Mouse (Mus musculus): Measurements from ENCODE around the gene Rnf220.

Gene Rnf220

DNA sequence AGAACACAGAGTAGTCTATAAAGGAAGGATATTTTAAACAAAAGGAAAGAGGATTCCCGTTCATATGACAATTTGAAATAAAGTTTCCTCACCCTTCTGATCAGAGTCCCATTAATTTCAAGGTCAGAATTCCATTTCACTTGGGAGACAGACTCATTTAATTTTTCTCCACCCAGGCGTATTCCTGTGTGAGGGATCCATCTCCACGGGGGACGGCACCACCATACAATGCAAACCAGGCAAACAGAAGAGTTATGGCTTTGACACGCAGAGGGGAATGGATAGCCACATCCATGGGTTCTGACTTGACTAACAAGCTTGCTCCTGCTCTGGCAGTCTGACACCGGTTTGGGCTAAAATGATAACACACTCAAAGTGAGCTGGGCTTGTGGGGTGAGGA lies 9.4 kb downstream of the Rnf220 start:
- DNase-seq = no peak

DNA sequence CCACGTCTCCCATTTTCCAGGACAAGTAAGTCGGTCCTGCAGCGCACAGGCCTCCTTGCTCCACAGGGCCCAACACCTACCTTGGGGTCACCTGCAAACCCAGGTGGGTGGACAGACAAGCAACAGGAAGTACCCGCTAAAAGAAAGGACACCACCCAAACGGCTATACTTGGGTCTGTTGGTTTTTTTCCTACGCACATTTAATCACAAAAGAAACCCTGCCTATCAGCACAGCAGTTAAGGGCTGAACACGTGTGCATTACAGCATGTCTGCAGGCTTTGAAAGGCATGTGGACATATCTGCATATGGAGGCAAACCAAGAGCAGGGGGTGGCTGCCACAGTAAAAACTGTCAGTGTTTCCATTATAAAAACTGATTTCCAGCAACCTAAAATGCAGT lies 10.7 kb downstream of the Rnf220 start:
- DNase-seq = no peak

DNA sequence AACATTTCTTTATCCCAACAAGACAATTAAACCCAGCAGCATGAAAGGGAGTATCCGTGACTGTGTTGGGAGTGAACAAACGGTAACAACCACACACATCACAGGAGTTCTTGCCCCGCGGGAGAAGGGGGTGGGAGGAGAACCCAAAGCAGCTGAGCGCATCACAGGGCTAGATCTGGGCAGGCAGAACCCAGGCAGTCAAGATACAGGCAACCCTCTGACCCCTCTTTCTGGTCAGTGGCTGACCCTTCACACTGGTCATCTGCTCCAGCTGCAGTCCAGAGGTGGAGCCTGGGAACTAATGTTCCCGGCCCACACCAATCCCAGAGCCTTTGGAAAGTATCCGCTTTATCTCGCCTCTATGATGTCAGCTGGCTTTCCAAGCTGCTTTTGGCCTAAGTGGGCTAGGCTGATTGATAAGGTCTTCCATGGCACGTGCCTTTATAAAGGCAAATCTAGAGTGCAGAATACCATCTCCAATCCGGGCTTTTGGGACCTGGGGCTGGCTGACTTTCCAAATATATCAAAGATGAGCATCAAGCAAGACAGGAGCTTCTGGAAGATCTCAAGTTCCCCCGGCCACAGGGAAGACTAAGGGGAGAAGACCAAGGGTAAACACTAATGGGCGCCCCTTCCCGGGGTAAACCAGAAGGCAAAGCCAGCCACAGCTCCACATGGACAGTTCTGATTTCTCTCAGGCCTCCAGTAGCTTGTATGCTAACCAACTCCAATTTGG lies 11.6 kb downstream of the Rnf220 start:
- no peak for DNase-seq

DNA sequence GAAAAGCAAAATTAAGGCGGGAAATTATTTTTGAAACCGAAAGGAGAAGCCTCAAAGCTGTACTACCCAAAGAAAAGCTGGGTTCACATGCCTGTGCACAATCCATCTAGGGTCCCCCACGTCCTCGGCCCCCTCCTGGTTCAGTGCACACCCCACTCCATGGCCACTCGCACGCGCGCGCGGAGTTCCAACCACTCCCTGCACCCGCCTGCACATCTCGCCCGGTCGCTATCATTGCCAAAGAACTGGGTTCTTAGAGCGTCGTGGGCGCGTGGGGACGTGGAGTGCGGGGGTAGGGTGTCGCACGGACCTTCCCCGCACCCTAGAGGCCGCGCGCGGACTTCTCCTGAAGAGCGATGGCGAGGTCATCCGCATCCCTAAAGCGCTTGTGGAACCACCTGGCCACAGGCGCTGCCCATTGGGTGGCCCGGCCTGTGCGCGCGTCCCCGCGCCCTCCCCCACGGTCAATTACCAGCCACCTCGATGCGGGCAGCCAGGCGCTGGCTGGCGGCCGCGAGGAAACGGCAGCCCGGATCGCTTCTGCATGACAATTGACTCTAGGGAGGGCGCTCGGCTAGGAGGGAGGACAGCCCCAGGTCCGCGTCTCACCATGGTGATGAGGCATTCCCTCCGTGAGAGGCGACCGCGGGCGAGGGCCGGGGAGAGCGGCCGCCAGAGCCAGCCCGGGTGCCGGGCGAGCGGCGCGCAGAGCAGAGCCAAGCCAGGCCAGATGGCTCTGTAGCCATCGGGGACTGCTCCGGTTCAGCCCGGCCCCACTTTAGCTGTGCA lies 12.4 kb downstream of the Rnf220 start:
- DNase-seq = peak; percentile 46 to 61

DNA sequence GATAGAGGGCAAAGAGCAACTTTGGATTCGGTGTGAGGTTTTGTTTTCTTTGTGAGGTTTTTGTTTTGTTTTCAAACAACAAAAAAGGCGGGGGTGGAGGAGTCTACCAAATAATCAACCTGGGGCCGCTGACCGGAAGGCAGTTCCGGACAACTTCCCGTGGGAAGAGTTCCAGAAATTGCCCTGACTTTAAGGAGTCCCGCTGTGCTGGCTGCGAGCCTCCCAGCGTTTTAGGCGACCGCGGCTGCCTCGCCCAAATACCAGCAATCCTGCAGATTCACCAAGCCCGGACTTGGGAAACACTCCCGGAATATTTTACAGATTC lies 13.0 kb downstream of the Rnf220 start:
- peak; percentile 46 to 63 for DNase-seq

DNA sequence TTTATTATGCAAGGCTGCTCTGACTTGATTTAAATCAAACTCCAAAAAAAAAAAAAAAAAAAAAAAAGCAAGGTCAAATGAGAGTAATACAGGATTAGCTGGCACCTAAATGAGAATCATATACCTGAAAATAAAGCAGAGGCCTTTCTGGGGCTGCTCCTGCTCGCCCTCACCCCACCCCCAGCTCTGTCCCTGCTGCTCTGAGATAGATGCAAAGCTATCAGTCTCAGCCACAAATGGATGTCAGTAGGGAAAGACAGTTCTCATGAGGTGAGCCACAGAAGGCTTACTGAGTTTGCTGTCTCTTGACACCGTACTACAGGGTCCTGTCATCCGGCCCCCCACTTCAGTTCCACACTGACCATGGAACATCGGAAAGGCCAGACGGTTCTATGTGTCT lies 14.7 kb downstream of the Rnf220 start:
- no peak for DNase-seq

DNA sequence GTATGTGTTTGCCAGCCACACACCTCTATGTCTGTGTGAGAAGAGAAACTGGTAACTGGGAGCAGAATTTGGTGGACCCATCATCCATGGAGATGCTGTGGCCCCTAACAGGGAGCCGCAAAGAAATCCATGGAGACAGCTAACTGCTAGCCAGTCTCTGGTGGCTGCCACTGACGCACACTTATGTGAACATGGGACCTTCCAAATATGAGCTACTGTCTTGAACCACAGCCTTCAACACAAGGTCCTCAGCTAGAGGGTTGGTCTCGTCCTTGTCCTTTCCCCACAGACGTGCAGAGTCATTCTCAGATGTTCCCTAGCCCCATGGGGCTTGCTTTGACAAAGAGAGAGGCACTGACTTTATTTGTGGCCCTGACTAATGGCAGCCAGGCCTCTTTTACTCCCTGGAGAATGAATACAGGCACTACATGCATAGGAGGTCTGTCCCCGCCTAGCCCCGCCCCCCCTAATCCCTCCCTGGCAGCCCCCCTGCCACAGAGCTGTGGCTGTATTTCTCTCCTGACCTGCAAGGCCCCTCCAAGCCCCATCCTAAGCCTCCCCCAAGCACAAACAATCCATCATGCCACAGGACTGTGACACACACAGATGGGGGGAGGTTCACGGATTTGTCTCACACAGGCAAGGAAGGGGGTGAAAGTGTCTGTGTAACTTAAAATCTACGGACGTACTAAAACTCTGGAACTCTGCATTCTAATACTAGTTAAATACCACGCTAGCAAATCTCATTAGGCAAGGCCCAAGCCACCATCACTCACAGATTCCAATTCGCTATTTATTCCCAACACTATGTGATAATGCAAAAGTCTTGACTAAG lies 16.0 kb downstream of the Rnf220 start:
- DNase-seq = no peak

DNA sequence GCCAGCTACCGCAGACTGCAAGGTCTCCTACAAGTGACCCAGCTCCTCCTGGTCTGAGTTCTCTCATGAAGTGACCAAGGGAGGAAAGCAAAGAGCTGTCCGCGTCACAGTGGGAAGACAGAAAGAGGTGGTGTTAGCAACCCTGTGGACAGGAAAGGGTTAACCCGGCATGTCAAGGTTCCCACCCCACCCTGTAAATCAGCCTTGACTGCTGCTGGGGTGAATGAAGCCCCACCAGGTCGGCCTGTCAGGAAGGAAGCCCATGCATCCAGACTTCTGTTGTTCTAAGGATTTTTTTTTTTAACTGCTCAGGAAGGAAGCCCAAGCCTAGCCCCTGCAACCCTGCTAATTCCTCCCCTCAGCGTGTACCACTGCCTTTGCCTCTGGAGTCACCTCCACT lies 16.9 kb downstream of the Rnf220 start:
- DNase-seq = peak in 1 of 2 experiments; percentile 51

DNA sequence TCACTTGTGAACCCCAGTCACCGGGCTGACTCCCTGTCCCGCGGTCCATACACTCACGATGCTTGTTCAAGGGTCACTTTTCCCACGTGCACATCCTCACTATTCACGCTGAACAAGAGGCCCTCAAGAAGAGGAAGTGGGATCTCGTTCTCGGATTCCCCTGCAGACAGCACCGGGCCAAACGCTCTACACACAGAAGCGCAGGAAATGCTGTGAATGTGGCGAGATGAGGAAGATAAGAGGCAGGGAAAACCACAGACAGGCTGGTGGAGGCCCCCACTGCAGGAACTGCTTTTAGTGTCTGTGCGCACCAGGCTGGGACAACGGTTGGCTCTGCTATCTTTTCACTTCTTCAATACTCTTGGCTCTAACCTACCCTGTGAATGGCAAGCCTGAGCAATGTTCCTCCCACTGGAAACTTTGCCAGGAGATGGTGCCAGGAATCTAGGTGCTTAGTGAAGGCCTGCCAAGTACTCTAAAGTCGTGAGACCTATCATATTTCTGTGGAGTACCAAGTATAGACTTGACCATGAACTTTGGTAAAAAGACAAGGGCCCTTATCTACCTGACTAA lies 18.7 kb downstream of the Rnf220 start:
- DNase-seq = peak; percentile 41 to 50

DNA sequence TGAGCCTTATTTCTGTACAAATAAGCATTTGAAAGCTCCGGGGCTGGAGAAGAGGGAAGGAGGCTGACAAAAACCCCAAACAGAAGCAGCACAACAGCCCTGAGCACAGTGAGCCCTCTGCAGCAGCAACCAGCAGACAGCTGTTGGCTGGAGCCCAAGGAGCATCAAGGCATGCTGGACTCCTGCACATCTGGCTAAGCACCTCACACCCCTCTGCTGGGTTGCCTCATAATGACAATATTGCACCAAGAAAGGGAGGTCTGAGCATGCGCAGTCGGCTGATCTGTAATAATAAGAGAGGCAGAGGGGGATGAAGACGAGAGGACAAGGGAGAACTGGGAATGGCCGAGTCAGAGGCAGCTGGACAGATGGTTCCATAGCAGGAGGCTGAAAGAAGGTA lies 19.5 kb downstream of the Rnf220 start:
- DNase-seq = no peak

DNA sequence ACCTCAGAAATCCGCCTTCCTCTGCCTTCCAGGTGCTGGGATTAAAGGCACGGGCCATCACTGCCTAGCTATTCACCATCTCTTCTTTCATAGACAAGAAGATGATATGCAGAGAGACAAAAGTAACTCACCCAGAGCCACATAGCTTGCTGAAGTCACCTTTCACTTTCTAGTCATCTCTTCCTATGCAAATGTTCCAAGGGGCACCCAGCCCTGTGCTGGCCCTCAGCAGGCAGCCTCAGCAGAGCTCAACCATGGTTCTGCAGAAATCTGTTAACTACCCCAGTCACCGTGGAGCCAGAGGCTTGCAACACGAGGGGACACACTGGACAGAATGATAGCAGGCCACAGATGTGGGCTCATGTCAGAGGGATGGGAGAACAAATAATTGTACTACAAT lies 20.1 kb downstream of the Rnf220 start:
- DNase-seq = no peak

DNA sequence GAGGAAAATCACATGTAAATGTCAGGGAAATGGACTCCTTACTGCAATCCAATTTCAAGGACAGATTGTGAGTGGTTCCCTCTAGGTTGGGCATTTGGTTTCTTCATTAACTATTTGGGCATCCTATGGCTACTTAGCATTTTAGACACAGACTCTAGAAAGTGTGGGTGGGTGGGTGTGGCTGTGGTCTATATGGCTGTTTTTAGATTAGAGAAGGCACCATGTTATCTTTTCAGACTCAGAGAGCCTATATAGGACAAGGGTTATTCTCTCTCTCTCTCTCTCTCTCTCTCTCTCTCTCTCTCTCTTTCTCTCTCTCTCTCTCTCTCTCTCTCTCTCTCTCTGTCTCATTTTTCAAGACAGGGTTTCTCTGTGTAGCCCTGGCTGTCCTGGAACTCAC lies 20.5 kb downstream of the Rnf220 start:
- no peak for DNase-seq

DNA sequence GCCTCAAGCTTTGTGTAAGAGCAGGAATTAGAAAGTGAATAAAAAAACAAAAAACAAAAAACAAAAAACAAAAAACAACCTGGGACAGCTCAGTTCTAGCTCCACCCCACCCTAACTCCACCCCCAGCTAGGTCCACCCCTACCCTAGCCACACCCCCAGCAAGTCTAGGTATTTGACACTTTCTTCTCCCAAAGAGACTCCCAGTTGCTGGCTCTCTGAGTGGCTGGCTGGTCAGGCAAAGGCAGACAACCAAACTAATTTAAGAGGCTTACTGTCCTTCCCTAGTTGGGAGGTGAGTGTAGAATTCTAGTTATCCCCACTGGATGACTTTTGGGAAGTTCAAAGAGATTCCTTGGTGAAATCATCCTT lies 22.9 kb downstream of the Rnf220 start:
- no peak for DNase-seq

DNA sequence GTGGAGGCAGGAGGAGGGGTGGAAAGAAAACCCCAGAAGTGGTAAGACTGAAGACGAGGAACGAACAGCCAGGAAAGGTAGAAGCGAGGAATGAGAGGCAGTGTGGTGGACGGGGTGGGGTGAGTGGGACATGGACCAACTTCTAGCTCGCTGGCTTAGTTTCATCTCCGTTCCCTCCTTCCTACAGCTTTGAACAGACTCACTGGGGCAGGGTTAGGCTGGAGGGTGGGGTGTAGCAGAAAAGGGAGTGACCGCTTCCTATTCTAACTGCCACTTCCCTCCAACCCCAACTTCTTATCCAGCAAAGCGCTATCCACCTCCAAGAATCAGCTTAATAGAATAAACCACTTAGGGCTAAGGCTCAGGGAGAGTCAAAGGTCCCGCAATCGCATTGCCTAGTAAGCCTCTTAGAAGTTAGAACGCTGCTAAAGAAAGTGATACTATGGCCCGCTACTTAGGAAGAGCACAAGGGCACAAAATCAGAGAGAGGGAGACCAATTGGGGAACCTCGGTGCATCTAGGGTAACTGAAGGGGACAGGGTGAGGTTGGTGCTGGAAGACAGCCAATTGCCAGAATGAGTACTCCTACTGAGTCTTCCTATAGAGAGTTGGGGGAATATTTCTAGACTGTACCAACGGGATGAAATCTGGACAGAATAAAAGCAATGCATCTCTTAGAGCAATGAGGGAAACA lies 23.4 kb downstream of the Rnf220 start:
- no peak for DNase-seq

DNA sequence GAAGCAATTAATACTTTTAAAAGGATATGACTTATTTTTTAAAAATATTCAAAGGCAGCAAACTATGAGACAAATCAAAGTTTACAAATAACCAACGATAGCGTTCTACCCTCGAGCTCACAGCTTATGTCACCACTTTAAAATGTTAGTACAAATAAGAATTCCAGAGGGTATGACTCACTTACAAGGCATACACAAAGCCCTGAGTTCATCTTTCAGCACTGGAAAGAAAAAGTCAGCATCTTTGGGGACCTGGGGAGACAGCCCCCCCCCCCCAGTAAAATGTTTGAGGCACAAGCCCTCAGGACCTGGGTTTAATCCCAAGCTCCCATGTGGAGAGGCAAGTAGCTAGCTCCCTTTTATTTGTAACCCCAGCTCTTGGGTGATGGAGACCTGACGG lies 27.4 kb downstream of the Rnf220 start:
- DNase-seq = no peak

DNA sequence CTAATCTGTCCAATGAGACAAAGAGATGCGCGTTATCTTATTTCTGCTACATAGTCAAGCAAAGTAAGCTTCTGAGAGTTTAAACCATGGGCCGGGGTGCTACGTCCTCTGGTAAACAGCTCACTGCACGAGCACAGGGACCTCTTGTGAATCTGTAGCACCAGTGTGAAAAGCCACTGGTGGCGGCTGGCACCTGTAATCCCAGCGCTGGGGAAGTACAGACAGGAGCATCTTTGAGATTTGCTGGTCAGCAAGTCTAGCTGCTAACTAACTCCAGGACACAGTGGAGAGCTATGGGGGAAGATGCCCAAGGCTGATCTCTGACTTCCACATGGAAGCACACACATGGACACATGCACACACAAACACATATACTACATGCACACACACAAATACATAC lies 28.9 kb downstream of the Rnf220 start:
- no peak for DNase-seq

DNA sequence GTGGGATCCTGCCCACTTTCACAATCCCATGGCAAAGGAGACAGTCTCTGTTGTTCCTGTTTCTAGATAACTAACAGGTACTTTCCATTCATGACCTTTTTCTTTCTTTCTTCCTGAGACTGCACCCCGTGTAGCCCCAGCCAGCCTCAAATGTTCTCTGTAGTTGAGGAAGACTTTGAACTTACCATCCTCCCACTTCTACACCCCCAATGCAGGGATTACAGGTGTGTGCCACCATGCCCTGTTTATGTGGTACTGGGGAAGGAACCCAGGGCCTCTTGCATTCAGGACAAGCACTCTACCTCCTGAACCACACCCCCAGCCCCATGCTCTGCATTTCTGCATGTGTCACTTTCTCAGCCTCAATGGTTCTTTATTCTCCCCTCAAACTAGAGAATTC lies 47.7 kb downstream of the Rnf220 start:
- DNase-seq = no peak

DNA sequence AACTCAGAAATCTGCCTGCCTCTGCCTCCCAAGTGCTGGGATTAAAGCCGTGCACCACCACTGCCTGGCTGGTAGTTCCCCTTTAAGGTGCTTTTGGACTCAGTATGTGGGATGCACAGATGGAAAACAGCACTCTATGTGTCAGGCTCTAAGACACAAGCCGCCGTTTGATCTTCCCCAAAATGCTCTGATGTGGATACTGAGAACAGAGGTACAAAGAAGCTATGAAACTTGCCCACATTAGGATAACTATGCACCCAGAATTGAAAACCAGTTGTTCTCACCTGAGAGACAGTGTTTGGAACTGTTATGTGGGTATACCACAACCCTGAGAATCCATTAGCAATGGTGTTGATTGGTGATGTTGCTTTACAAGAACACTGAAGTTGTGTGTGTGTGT lies 48.9 kb downstream of the Rnf220 start:
- no peak for DNase-seq

DNA sequence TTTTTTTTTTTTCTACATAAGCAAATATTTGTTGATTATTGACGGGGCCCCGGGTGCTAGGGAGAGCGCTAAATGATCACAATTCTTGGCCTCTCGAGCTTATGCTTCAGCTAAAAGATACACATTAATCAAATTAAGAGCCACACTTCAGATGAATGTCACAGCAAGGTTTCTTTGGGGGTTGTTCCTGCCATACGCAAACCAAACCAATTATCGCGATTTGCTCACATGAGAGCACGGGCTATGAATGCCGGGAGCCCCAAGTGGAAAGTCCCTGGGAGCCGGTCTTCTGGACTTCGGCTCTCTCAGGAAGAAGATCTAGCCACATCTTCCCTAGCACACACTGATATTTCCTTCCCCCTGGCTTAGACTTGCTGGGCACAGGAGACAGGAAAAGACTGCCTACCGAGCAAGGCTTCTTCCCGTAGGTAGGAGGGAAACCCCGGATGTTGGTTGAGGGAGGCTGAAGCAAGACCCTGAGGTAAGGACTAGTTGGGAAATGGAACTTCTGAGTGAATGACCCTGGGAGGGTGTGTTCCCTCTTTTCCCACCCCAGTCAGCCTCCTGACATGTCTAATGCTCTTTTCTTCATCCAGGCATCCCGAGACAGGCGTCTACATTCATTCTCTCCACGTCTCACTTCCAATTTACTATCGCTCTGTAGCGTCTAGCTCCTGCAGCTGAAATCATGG lies 51.2 kb downstream of the Rnf220 start:
- DNase-seq = no peak

DNA sequence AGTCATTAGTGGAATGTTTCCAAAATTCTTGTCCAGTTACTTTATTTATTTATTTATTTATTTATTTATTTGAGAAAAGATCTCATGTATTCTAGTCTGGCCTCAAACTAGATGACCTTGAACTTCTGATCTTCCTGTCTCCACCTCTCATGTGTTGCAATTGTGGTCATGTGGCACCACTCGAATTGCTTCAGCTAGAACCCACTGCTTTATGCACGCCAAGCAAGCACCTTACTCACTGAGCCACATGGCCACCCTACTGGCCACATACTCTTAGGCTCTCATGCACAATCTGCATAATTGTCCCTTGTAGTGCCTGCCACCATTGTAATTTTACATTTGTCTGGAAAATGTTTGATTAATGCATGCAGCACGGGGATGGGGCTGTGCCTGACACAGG lies 57.9 kb downstream of the Rnf220 start:
- no peak for DNase-seq

DNA sequence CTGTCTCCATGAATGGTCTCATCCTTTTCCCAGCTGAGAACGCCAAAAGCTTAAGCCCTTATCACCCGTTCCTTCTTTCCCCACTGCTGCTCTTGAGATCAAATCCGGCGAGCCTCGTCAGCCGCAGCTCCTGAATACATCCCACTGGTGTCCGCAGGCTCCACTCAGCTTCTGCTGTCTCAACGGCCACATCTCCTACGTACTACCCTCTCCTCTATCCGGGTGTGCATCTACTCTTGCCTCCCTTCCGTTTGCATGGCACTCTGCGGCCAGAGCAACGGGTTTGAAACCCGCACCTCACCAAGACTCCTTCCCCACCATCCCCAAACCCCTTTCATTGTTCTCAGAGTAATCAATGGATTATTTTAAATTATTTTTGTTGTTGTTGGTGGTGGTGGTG lies 58.8 kb downstream of the Rnf220 start:
- DNase-seq = no peak

DNA sequence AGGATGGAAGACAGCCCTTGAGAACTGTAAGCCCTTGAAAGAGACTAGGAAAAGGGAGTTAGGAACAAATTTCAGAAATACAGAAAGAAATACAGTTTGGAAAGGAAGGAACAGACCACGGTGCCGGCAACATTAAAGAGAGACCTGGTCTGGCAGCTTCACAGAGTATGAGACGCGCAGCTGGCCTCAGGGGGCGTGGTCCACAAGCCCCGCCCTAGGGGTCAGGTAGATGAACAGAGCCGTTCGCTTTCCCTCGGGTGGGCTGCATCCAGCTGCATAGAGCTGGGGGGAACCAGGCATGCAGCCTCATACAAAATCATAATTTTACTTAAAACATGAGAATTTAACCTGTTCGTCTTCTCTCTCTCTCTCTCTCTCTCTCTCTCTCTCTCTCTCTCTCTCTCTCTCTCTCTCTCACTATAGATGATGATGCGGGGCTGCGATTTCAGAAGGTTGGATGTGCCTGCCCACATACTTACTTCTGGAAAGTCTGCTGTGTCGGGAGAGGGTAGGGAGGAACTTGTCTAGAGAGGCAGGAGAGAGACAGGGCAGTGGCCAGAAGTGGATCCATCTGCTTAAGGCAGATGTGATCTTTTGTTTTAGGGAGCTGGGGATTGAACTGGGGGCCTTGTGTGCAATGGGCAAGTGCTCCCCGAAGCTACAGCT lies 59.7 kb downstream of the Rnf220 start:
- DNase-seq = no peak
